Mouse (Mus musculus) neural tube, postnatal 0 days (tissue): ENCODE data around the gene Gstp1. TPM values are rescaled to one million over a fixed set of nuclear protein-coding genes. Genes with fewer than 3 reads are reported as not detected.

ENCODE experiments used
- polyA plus RNA-seq: library from polyadenylated mRNA; unstranded; fragments of >200 nt; fragmentation: Nextera tagmentation; extraction: Ambion mirVana; gene quantifications from 2 replicates; pipeline ENCODE4 v1.2.1, GENCODE M21; 2015

Gstp1 gene
- 590 and 603 TPM in 2 replicates for polyA plus RNA-seq

GRCm38 (mm10) chr19:4037788-4038232, at the start of gene Gstp1:
Gene Gstp1 (minus strand): TSS chr19:4037985.

DNA sequence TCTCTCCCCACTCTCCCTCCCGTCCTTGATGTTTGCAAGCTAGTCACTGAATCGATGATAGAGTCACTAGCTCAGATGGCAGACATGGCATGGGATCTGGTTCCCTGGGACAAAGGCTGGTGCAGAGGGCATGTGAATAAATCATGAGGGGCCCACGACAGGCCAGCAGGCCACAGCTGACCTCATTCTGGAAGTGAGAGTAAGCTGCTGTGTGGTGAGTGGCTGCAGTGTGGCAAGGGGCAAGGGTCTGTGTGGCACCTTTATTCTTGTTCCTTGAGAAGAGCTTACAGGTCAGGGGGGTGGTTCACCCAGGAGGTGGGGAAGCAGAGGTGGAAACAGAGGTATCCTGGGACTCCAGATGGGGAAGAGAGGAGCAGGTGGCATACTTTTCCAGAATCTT, 43.6 kb upstream of the Gstp1 start, which contains the start of gene Cabp2:
Gene Cabp2, plus strand, starts transcription at position 185 of the 400 bp plus-strand sequence.

GRCm38 (mm10) chr19:4059069-4059740, 21.4 kb upstream of the Gstp1 start, which contains the start of gene Gstp3:
Gene Gstp3 (minus strand): TSS chr19:4059569.

DNA sequence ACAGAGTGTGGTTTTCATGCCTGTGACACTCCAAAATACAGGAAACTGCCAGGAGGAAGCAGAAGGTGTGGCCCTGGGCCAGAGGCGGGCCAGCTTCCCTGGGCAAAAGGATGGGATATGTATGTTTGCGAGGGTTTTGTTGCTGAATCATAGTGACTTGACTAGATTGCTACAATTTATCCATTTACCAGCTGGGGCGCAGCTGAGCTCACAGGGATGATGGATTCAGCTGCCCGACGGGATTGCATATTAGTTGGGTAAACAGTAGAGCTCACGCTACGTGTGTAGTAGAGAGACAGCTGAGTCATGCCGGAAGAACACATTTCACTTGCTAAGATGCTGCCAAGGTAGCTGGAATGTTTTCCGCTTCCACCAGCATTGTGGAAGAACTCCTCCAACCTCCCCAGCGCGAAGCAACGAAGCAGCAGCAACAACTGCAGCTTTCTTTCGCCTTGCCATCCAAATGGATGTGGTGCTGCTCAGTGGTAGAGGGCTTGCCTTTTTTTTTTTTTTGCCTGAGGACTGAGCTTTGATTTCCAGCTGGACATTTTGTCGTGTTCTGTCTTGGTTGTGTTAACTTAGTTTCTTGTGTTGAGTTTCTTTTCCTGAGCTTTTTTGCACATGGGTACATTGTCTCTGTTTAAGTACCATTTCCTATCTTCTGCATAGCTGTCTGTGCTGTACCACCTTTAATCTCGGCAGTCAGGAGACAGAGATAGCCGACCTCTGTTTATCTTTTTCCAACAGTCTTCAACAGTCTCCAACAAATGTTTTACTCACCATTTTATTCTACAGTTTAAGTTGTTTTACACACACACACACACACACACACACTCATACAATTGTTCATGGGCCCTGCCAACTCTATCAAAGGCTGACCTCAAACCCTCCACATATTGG, 8.4 kb upstream of the Gstp1 start, which contains the start of gene Gstp2:
Gene Gstp2, minus strand, starts transcription at position 58 of the 900 bp plus-strand sequence.

DNA sequence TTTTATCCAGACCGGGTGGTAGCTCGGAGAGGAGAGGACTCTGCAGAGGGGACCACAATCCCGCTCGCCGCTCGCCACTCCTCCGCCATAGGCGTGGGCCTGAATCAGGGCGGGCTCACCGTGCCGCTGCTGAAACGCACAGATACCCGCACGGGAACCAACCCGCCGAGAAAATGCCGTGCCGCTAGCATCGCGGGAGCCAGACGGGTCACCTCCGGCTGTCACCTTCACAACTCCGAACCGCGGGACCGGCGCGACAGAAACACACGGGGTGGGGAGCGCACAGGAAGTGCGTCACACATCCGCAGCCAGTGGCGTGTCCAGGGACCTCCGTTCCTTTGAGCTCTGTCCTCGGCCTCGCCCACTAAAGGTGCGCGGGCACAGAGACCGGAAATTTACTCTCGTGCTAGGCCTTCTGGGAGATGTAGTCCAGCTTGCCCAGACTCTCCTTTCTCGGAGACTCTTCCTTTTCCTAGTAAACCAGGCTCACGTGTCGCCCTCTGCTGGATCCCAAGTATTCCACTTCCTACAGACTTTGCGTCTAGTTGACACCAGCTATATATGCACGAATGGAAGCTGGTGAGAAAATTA, 25.3 kb downstream of the Gstp1 start, which contains the start of gene Ndufv1:
Gene Ndufv1, minus strand, starts transcription at position 375 of the 591 bp plus-strand sequence.

GRCm38 (mm10) chr19:4003112-4003511, 34.7 kb downstream of the Gstp1 start, which contains the start of gene Doc2g:
Gene Doc2g (plus strand): TSS chr19:4003313.

GRCm38 (mm10) chr19:4000119-4000900, 37.5 kb downstream of the Gstp1 start, which contains the start of the genes Nudt8 and Gm49405:
Gene Nudt8 (plus strand): TSS chr19:4000580.
Gene Gm49405 (plus strand): TSS chr19:4000626.

GRCm38 (mm10) chr19:3992416-3992815, 45.4 kb downstream of the Gstp1 start, which contains the start of gene Tbx10:
Gene Tbx10 (plus strand): TSS chr19:3992752.

GRCm38 (mm10) chr19:3986334-3986733, 51.5 kb downstream of the Gstp1 start, which contains the start of gene Acy3:
Gene Acy3 (plus strand): TSS chr19:3986570.

Other genes with a start within 250 kb of the Gstp1 start
- gene Chka, start 186.2 kb downstream of the Gstp1 start, polyA plus RNA-seq: 54.1 and 55.6 TPM in 2 replicates
- 19.2 and 21.3 TPM in 2 replicates for gene Tcirg1, start 130.9 kb downstream of the Gstp1 start, polyA plus RNA-seq
- gene Ndufs8, start 125.2 kb downstream of the Gstp1 start, polyA plus RNA-seq: 418 and 427 TPM in 2 replicates
- gene Aldh3b1, start 108.2 kb downstream of the Gstp1 start, polyA plus RNA-seq: 5.1 and 5.3 TPM in 2 replicates
- 18.9 and 23.6 TPM in 2 replicates for gene Unc93b1, start 102.8 kb downstream of the Gstp1 start, polyA plus RNA-seq
- not detected in 2 replicates for gene Aldh3b3, start 79.3 kb downstream of the Gstp1 start, polyA plus RNA-seq
- 0.45 TPM in 2 replicates for gene Aldh3b2, start 65.7 kb downstream of the Gstp1 start, polyA plus RNA-seq
- gene Acy3, start 51.4 kb downstream of the Gstp1 start, polyA plus RNA-seq: 4.4 and 5.1 TPM in 2 replicates
- 0.12 TPM in 1 of 2 replicates, not detected in the other for gene Tbx10, start 45.2 kb downstream of the Gstp1 start, polyA plus RNA-seq
- gene Nudt8, start 37.4 kb downstream of the Gstp1 start, polyA plus RNA-seq: 26.9 and 27.1 TPM in 2 replicates
- 2.2 and 2.6 TPM in 2 replicates for gene Gm49405, start 37.4 kb downstream of the Gstp1 start, polyA plus RNA-seq
- gene Doc2g, start 34.7 kb downstream of the Gstp1 start, polyA plus RNA-seq: 3.2 TPM in 2 replicates
- 281 and 291 TPM in 2 replicates for gene Ndufv1, start 25.2 kb downstream of the Gstp1 start, polyA plus RNA-seq
- gene Gstp2, start 8.0 kb upstream of the Gstp1 start, polyA plus RNA-seq: 0.48 and 2.7 TPM in 2 replicates
- gene Gstp3, start 21.6 kb upstream of the Gstp1 start, polyA plus RNA-seq: not detected in 2 replicates
- not detected in 2 replicates for gene Cabp2, start 43.6 kb upstream of the Gstp1 start, polyA plus RNA-seq
- 74.2 and 77.2 TPM in 2 replicates for gene Cdk2ap2, start 59.2 kb upstream of the Gstp1 start, polyA plus RNA-seq
- 90.8 and 110 TPM in 2 replicates for gene Pitpnm1, start 62.0 kb upstream of the Gstp1 start, polyA plus RNA-seq
- gene Aip, start 87.9 kb upstream of the Gstp1 start, polyA plus RNA-seq: 103 and 106 TPM in 2 replicates
- not detected in 2 replicates for gene Gpr152, start 101.8 kb upstream of the Gstp1 start, polyA plus RNA-seq
- 0.26 and 0.76 TPM in 2 replicates for gene Cabp4, start 106.0 kb upstream of the Gstp1 start, polyA plus RNA-seq
- 94.3 and 112 TPM in 2 replicates for gene Coro1b, start 110.6 kb upstream of the Gstp1 start, polyA plus RNA-seq
- gene Ptprcap, start 115.6 kb upstream of the Gstp1 start, polyA plus RNA-seq: 0.70 TPM in 1 of 2 replicates, not detected in the other
- gene Rps6kb2, start 125.4 kb upstream of the Gstp1 start, polyA plus RNA-seq: 41.9 and 53.4 TPM in 2 replicates
- 6.2 and 6.6 TPM in 2 replicates for gene Carns1, start 137.5 kb upstream of the Gstp1 start, polyA plus RNA-seq
- 1.2 and 1.6 TPM in 2 replicates for gene Tbc1d10c, start 153.3 kb upstream of the Gstp1 start, polyA plus RNA-seq
- 572 and 576 TPM in 2 replicates for gene Ppp1ca, start 154.1 kb upstream of the Gstp1 start, polyA plus RNA-seq
- gene Rad9a, start 163.7 kb upstream of the Gstp1 start, polyA plus RNA-seq: 14.9 and 15.7 TPM in 2 replicates
- 1.2 and 1.3 TPM in 2 replicates for gene Clcf1, start 176.3 kb upstream of the Gstp1 start, polyA plus RNA-seq
- not detected in 2 replicates for gene AC109138.7, start 176.4 kb upstream of the Gstp1 start, polyA plus RNA-seq
- gene Pold4, start 193.9 kb upstream of the Gstp1 start, polyA plus RNA-seq: 32.9 and 33.0 TPM in 2 replicates
- gene Ssh3, start 231.2 kb upstream of the Gstp1 start, polyA plus RNA-seq: 18.8 and 24.1 TPM in 2 replicates
- 85.0 and 93.2 TPM in 2 replicates for gene Ankrd13d, start 245.2 kb upstream of the Gstp1 start, polyA plus RNA-seq